Mouse (Mus musculus): ENCODE measurements around the gene Itsn2.

GRCm38 (mm10) chr12:4624201-4624600 lies 31.8 kb downstream of the Itsn2 start:
- TF ChIP-seq POLR2A (IDR thresholded peaks at IDR 0.05; ENCODE audit: low read depth, low read length) (no peak), CTCF (conservative IDR thresholded peaks at IDR 0.05; ENCODE audit: insufficient read depth, insufficient read length, low read depth, low read length) (no peak)

All from kidney, adult 2 months (tissue).